Mouse (Mus musculus): ENCODE data around the gene Slc35g2. TPM values are rescaled to one million over a fixed set of nuclear protein-coding genes. Genes with fewer than 3 reads are reported as not detected.

Slc35g2 gene
- total RNA-seq (2014; rRNA removed) (0.65 and 0.74 TPM in 2 replicates), polyA plus RNA-seq (2012; rRNA removed) (0.09 TPM in 1 of 2 replicates, not detected in the other)

GRCm38 (mm10) chr9:100570626-100571233, at the start of gene Slc35g2:
TSS of gene Slc35g2 (minus strand) at chr9:100571090.
- no peak for DNase-seq (ENCODE audit: extremely low read depth, low read depth, low spot score)
- no peaks in the 10 kb centered on the region for H3K27me3 ChIP-seq (ENCODE audit: control insufficient read depth, insufficient read depth, low read length)
- no peaks in the 10 kb centered on the region for H3K36me3 ChIP-seq (ENCODE audit: control insufficient read depth, insufficient read depth, low read length)
- no peaks in the 10 kb centered on the region for H3K79me2 ChIP-seq (ENCODE audit: control insufficient read depth, insufficient read depth, low read length)
- under 1% methylated on average over 55 of the region's 55 CpGs for WGBS
- peak within 1 kb of the TSS; percentile 72 for H3K9ac ChIP-seq (ENCODE audit: low read depth, low read length)
- peaks cover 2% of the 10 kb centered on the region; the same call in 1 of the 2 replicates for H3K4me1 ChIP-seq (ENCODE audit: control insufficient read depth, insufficient read depth, low read length)
- H3K4me3 ChIP-seq (ENCODE audit: insufficient read depth, low read depth, low read length), result peak within 1 kb of the TSS; percentile 86
- no peak within 1 kb of the TSS for H3K27ac ChIP-seq (replicated peaks; ENCODE audit: insufficient read depth, low read depth, low read length)
- no peak for TF ChIP-seq CTCF (IDR thresholded peaks at IDR 0.05; ENCODE audit: low read depth, low read length)
- TF ChIP-seq POLR2A (IDR thresholded peaks at IDR 0.05; ENCODE audit: extremely low read depth, insufficient read depth, low read length), result no peak

GRCm38 (mm10) chr9:100616947-100617346, 46.1 kb upstream of the Slc35g2 start:
- TF ChIP-seq CTCF (IDR thresholded peaks at IDR 0.05; ENCODE audit: low read depth, low read length) (no peak), POLR2A (IDR thresholded peaks at IDR 0.05; ENCODE audit: extremely low read depth, insufficient read depth, low read length) (no peak)
- no peak for DNase-seq (ENCODE audit: extremely low read depth, low read depth, low spot score)
- Histone ChIP-seq H3K9ac (ENCODE audit: low read depth, low read length) (no peak overlapping the region), H3K79me2 (ENCODE audit: control insufficient read depth, insufficient read depth, low read length) (no peaks in the 10 kb centered on the region), H3K27ac (replicated peaks; ENCODE audit: insufficient read depth, low read depth, low read length) (no peak overlapping the region), H3K4me1 (ENCODE audit: control insufficient read depth, insufficient read depth, low read length) (peaks cover 13% of the 10 kb centered on the region), H3K36me3 (ENCODE audit: control insufficient read depth, insufficient read depth, low read length) (no peaks in the 10 kb centered on the region), H3K27me3 (ENCODE audit: control insufficient read depth, insufficient read depth, low read length) (no peaks in the 10 kb centered on the region), H3K4me3 (ENCODE audit: insufficient read depth, low read depth, low read length) (no peak overlapping the region)
- WGBS, result 65% methylated on average over 11 of the region's 11 CpGs

- 98% methylated on average over 3 of the region's 3 CpGs for WGBS
- H3K4me3 ChIP-seq (ENCODE audit: insufficient read depth, low read depth, low read length), result no peak overlapping the region
- H3K9ac ChIP-seq (ENCODE audit: low read depth, low read length), result no peak overlapping the region
- TF ChIP-seq POLR2A (IDR thresholded peaks at IDR 0.05; ENCODE audit: extremely low read depth, insufficient read depth, low read length) (no peak), CTCF (IDR thresholded peaks at IDR 0.05; ENCODE audit: low read depth, low read length) (no peak)
- H3K36me3 ChIP-seq (ENCODE audit: control insufficient read depth, insufficient read depth, low read length), result no peaks in the 10 kb centered on the region
- no peaks in the 10 kb centered on the region for H3K79me2 ChIP-seq (ENCODE audit: control insufficient read depth, insufficient read depth, low read length)
- no peak for DNase-seq (ENCODE audit: extremely low read depth, low read depth, low spot score)
- no peaks in the 10 kb centered on the region for H3K27me3 ChIP-seq (ENCODE audit: control insufficient read depth, insufficient read depth, low read length)
- peaks cover 7% of the 10 kb centered on the region for H3K4me1 ChIP-seq (ENCODE audit: control insufficient read depth, insufficient read depth, low read length)
- H3K27ac ChIP-seq (replicated peaks; ENCODE audit: insufficient read depth, low read depth, low read length), result no peak overlapping the region
These were observed 42.7 kb upstream of the Slc35g2 start for GRCm38 (mm10) chr9:100613501-100614071.

GRCm38 (mm10) chr9:100605985-100606554, 35.2 kb upstream of the Slc35g2 start:
- Histone ChIP-seq H3K36me3 (ENCODE audit: control insufficient read depth, insufficient read depth, low read length) (no peaks in the 10 kb centered on the region), H3K27me3 (ENCODE audit: control insufficient read depth, insufficient read depth, low read length) (no peaks in the 10 kb centered on the region), H3K4me1 (ENCODE audit: control insufficient read depth, insufficient read depth, low read length) (peaks cover 3% of the 10 kb centered on the region; the same call in 1 of the 2 replicates), H3K4me3 (ENCODE audit: insufficient read depth, low read depth, low read length) (no peak overlapping the region), H3K27ac (replicated peaks; ENCODE audit: insufficient read depth, low read depth, low read length) (no peak overlapping the region), H3K9ac (ENCODE audit: low read depth, low read length) (no peak overlapping the region), H3K79me2 (ENCODE audit: control insufficient read depth, insufficient read depth, low read length) (no peaks in the 10 kb centered on the region)
- peak; percentile 64 for DNase-seq (ENCODE audit: extremely low read depth, low read depth, low spot score)
- TF ChIP-seq POLR2A (IDR thresholded peaks at IDR 0.05; ENCODE audit: extremely low read depth, insufficient read depth, low read length), result no peak
- 23% methylated on average over 7 of the region's 7 CpGs for WGBS

GRCm38 (mm10) chr9:100605522-100605921, 34.6 kb upstream of the Slc35g2 start:
- DNase-seq (ENCODE audit: extremely low read depth, low read depth, low spot score), result no peak
- WGBS, result 92% methylated on average over 1 of the region's 1 CpGs
- Histone ChIP-seq H3K4me1 (ENCODE audit: control insufficient read depth, insufficient read depth, low read length) (peaks cover 3% of the 10 kb centered on the region; the same call in 1 of the 2 replicates), H3K36me3 (ENCODE audit: control insufficient read depth, insufficient read depth, low read length) (no peaks in the 10 kb centered on the region), H3K27me3 (ENCODE audit: control insufficient read depth, insufficient read depth, low read length) (no peaks in the 10 kb centered on the region), H3K27ac (replicated peaks; ENCODE audit: insufficient read depth, low read depth, low read length) (no peak overlapping the region), H3K9ac (ENCODE audit: low read depth, low read length) (no peak overlapping the region), H3K4me3 (ENCODE audit: insufficient read depth, low read depth, low read length) (no peak overlapping the region), H3K79me2 (ENCODE audit: control insufficient read depth, insufficient read depth, low read length) (no peaks in the 10 kb centered on the region)
- TF ChIP-seq CTCF (IDR thresholded peaks at IDR 0.05; ENCODE audit: low read depth, low read length) (no peak), POLR2A (IDR thresholded peaks at IDR 0.05; ENCODE audit: extremely low read depth, insufficient read depth, low read length) (no peak)

GRCm38 (mm10) chr9:100603156-100603555, 32.3 kb upstream of the Slc35g2 start:
- Histone ChIP-seq H3K9ac (ENCODE audit: low read depth, low read length) (no peak overlapping the region), H3K4me3 (ENCODE audit: insufficient read depth, low read depth, low read length) (no peak overlapping the region), H3K27ac (replicated peaks; ENCODE audit: insufficient read depth, low read depth, low read length) (no peak overlapping the region), H3K36me3 (ENCODE audit: control insufficient read depth, insufficient read depth, low read length) (no peaks in the 10 kb centered on the region), H3K27me3 (ENCODE audit: control insufficient read depth, insufficient read depth, low read length) (no peaks in the 10 kb centered on the region), H3K4me1 (ENCODE audit: control insufficient read depth, insufficient read depth, low read length) (peaks cover 10% of the 10 kb centered on the region), H3K79me2 (ENCODE audit: control insufficient read depth, insufficient read depth, low read length) (no peaks in the 10 kb centered on the region)
- TF ChIP-seq CTCF (IDR thresholded peaks at IDR 0.05; ENCODE audit: low read depth, low read length) (no peak), POLR2A (IDR thresholded peaks at IDR 0.05; ENCODE audit: extremely low read depth, insufficient read depth, low read length) (no peak)
- DNase-seq (ENCODE audit: extremely low read depth, low read depth, low spot score), result no peak
- WGBS, result 88% methylated on average over 5 of the region's 5 CpGs

All from liver, adult 2 months (tissue).